Mouse (Mus musculus) thymus, postnatal 0 days (tissue): ENCODE results near the gene Leo1. TPM values are rescaled to one million over a fixed set of nuclear protein-coding genes. Genes with fewer than 3 reads are reported as not detected.
A peak's percentile ranks its signal among the peaks of the same experiment; 100 is the strongest.
"Not testable (repeated sequence)": the region's sequence is repeated elsewhere in the genome, so short reads cannot be mapped to it uniquely, and the experiment has no call there.

Experiments used
- DNase-seq: peaks from one replicate; pipeline ENCODE4 v3.0.0-alpha.2; 2015; ENCODE audit warnings: low spot score
- polyA plus RNA-seq: library from polyadenylated mRNA; unstranded; fragments of >200 nt; fragmentation: Nextera tagmentation; extraction: Ambion mirVana; gene quantifications from 2 replicates; pipeline ENCODE4 v1.2.1, GENCODE M21; 2015

The Leo1 gene
- polyA plus RNA-seq, 1 experiment from 2014 or later: 41.7 TPM

DNA sequence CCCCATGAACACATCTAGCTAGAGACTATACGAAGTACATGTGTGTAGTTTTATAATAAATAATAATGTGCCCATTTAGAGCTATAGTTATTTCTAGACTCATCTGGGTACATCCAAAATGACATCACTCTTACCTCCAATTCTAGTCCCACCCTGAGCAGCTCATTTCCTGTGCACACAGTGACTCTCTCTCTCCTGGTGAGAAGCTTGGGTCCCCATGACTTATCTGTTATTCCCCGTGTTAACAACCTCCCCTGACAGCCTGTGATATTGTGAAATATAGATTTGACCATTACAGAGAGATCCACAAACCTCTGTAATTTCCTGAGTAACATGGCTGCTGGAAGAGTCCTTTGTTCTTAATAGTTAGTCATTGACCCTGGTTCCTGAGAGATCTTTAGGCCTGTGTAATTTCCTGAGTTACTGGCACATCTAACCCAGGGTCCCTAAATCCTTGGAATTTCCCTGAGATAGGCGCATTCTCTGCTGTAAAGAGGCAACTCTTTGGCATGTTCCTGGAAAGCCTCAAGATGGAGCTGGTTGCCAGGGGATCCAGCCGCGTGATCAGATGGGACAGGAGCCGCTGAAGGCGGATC is 15.4 kb upstream of the Leo1 start:
- no peak for DNase-seq

DNA sequence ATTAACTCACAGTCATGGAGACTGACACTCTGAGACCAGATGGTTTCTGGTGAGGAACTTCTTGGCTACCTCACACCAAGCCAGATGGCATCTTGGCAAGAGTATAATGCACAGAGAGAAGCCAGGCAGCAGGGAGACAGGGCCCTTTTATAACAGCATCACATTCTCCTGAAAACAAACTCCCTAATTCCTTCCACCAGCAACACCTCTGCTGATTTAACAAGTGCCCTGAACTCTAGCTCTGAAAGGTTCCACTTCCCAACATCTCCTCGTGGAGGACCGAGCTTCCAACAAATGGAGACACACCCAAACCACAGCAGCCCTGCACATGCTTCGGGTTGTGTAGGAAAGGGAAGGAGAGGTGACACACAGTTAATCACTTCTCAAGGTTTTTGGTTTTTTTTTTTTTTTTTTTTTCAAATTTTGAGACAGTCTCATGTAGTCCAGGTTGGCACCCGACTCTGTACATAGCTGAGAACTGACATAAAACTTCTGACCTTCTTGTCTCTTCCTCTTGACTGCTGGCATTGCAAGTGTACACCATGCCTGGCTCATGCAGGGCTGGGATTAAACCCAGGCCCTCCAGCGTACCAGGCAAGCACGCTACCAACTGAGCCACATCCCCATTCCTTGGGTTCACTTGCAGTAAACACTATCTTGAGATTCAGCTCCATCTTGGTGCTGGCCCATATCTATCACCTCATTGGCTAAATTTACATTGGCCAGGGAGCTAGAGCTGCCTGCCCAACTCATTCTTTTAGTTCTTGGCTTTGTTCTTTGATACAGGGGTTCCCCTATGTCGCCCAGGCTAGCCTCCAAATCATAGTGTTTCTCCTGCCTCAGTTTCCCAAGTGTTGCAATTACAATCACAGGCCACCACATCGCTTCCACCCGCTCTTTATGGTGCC is 13.7 kb upstream of the Leo1 start:
- DNase-seq: no peak

- DNase-seq: no peak
Observed at GRCm38 (mm10) chr9:75428274-75428600, 13.1 kb upstream of the Leo1 start.

DNA sequence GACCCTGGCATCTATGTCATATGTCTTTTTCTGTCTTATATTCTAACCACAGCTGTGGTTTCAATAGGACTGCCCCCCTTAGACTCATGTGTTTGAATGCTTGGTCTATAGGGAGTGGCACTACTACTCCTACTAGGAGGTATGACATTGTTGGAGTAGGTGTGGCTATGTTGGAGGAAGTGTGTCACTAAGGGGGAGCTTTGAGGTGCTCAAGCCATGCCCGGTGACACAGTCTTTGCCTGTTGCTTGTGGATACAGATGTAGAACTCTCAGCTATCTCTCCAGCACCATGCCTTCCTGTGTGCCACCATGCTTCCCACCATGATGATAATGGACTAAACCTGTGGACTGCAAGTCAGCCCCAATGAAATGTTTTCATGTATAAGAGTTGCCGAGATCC is 12.3 kb upstream of the Leo1 start:
- DNase-seq: no peak

DNA sequence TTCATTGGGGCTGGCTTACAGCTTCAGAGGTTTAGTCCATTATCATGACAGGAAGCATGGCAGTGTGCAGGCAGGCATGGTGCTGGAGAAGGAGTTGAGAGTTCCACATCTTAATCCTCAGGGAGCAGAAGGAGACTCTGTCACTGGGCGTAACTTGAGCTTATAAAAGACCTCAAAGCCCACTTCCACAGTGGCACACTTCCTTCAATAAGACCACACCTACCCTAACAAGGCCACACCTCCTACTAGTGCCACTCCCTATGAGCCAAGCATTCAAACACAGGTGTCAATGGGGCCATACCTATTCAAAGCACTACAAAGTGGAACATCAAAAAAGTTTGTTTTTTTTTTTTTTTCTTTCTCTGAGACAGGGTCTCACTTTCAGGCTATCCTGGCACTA is 11.7 kb upstream of the Leo1 start:
- DNase-seq: no peak

DNA sequence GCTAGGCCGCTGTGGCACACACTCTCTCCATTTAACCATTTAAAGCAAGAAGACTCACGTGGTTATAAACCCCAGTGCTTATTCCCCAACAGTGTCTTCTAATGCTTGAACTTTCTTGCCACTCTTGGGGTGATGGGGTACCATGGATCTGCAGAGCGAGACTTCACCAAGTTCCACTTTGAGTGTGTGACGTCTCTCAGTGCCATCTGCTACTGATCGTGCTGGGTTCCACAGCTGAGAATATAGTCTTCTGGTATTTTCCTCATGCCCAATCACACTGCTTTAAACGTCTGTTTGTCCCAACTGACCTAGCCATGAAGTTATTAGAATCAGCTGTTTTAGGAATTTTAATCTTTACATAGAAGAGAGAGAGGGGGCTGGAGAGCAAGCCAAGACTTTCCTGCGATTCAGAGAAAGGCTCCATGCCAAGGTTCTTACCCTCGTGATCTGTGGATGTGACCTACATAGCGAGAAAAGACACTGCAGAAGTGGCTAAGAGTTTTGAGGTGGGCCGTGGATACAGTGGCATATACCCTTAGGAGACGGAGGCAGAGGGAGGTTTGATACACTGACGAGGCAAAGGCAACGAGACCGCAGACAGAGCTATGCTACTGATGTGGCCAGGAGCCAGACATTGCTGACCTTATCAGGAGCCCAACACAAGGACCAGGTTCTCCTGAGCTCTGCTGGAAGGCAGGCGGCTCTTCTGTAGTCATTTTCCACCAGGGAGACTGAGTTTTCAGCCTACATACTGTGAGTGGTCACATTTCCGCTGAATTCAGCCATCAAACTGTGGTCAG is 10.3 kb upstream of the Leo1 start:
- no peak for DNase-seq

DNA sequence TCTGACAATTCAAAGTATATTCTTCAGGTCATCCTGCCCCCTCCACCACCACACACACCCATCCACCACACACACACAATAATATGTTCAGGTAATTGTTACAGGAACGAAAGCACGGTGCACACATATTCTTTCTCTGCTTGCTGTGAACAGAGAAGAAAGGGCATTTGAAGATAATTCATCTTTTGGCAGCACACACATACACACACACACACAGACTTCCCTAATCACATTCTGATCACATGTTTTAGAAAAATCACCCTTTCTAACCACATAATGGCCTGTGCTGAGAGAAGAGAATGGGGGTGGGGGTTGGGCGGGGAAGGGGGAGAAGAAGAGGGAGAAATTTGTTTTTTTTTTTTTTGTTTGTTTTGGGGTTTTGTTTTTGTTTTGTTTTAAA is 8.6 kb upstream of the Leo1 start:
- no peak for DNase-seq

DNA sequence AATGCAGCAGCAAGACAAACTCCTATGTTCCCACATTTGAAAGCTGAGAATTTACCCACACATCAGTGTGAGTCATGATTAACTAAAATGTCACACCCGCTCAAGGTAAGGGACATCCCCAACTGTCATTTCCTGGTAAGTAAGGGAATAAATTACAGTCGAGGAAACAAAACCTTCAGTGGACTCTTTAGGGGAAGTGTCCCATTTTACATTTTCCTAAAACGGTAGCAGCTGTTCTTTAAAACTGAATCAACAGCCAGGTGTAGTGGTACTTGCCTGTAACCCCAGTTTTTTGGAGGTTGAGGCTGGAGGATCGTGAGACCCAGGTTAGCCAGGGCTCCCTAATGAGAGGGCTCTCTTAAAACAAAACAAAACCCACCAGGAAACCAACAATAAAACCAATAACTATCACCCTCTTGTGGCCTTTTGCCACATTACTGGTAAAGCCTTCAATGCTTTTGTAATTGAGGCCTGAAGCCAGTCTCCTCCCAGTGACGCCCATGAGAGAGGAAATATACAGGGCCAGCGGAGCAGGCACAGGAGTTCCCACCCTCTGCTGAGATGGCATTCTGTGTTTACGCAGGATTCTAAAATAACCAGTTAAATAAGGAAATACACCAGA is 7.0 kb upstream of the Leo1 start:
- DNase-seq: peak; percentile 78

DNA sequence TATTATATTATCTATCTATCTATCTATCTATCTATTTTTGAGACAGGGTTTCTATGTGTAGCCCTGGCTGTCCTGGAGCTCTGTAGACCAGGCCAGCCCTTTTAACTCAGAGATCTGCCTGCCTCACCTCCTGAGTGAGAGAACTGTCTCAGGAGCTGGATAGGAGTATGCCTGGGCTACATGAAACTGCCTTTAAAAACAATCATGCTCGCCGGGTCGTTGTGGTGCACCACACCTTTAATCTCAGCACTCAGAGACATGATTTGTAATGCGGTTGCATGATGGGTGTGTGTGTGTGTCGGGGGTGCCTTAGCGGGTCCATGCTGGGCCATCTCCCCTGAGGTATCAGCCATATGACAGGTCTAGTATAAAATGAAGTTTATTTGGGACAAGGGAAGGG is 6.5 kb upstream of the Leo1 start:
- no peak for DNase-seq

- DNase-seq: no peak
Observed at GRCm38 (mm10) chr9:75435291-75435690, 6.0 kb upstream of the Leo1 start.

GRCm38 (mm10) chr9:75435918-75436317 is 5.4 kb upstream of the Leo1 start:
- DNase-seq: peak; percentile 68

DNA sequence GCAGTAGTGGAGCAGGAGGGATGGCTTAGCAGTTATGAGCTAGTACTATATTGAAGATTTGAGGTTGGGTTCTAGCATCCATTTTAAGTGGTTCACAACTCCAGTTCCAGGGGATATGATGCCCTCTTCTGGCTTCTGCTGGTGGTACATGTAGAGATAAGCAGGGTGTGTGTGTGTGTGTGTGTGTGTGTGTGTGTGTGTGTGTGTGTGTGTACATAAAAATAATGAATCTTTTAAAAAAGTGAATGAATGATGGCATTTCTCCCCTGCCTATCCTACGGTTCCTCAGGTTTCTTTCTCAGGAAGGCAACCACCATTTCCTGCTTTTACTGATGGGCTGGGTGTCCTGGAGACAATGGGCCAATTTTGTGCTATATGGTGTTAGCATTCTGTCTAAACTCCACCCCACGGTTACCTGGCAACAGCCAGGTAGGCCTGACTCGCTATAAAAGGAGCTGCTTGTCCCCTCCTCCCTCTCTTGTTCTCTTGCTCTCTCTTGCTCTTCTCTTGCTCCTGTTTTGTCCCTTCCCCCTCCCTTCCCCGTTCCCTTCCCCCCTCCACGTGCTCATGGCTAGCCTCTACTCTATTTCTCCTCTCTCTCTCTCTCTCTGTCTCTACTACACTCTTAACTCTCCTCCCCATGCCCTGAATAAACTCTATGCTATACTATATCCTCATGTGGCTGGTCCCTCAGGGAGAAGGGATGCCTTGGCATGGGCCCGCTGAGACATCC is 3.5 kb upstream of the Leo1 start:
- DNase-seq: peak; percentile 76

DNA sequence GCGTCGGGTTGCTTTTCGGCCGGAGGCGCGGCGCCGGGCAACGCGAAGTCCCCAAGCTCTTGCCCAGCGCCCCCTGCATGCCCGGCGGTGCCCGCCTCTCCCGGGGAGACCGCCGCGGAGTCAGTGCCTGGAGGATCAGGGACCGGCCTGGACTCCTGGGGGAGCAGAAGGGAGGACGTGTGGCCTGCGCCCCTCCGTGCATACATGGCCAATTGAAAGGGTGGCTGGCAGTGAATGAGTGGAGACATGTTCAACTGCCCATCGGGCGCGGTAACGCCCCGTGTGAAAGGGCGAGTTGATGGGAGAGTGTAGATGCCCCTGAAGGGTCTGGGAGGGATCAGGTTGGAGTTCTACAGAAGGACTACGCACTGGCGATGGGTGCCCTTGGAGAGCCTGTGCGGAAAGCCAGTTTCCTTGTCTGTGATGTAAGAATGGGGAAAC is 387 bp downstream of the Leo1 start:
- no peak for DNase-seq

- no peak for DNase-seq
Observed at GRCm38 (mm10) chr9:75444981-75445380, 3.7 kb downstream of the Leo1 start.

DNA sequence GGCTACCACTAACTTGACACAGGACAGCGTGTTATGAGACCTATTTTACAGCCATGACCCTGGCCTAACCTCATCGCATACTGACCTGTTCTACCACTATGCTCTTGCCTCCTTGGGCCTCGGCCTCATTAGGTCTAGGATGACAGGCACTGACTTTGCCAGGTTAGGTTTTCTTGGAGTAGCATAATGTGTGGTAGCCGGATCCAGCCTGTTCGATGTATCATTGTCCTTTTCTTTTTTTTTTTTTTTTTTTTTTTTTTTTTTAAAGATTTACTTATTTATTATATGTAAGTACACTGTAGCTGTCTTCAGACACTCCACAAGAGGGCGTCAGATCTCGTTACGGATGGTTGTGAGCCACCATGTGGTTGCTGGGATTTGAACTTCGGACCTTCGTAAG is 5.2 kb downstream of the Leo1 start:
- not testable (repeated sequence) for DNase-seq

- DNase-seq: no peak
Observed at GRCm38 (mm10) chr9:75448021-75448420, 6.7 kb downstream of the Leo1 start.

DNA sequence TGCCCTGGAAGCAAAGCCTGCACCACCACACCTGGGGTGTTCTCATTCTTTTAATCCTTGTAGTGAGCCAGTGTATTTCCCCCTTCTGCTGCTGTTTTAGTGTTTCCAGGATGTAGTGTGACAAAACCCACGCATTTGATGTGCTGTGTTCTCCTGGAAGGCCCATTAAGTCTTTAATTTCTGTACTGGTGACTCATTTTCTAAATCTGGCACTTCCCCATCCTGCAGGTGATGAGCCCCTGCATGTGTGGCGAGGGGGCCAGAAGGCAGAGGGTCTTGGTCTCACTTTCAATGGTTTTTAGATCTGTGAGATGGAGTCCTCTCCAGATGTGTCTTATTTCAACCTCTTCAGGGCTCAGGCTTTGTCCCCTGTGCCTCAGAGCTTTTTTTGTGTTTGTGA is 12.7 kb downstream of the Leo1 start:
- no peak for DNase-seq

DNA sequence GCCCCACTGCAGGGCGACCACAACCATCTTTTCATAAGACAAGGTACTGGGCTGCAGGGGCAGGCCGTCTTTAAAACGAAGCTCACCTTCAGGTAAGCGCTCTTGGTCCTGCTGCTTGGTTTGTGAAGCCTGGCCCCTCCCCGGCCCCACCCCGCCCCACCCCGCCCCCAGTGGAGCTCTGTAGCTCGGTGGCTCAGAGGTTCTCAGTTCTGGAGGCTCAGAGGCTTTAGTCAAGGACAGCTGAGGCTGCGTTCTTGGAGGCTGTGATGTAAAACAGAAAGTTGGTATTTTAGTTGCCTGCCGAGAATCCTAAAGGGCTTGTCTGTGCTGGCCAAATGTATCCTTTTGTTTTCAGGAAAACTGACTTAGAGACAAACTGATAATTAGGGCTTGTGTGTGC is 14.4 kb downstream of the Leo1 start:
- DNase-seq: no peak

DNA sequence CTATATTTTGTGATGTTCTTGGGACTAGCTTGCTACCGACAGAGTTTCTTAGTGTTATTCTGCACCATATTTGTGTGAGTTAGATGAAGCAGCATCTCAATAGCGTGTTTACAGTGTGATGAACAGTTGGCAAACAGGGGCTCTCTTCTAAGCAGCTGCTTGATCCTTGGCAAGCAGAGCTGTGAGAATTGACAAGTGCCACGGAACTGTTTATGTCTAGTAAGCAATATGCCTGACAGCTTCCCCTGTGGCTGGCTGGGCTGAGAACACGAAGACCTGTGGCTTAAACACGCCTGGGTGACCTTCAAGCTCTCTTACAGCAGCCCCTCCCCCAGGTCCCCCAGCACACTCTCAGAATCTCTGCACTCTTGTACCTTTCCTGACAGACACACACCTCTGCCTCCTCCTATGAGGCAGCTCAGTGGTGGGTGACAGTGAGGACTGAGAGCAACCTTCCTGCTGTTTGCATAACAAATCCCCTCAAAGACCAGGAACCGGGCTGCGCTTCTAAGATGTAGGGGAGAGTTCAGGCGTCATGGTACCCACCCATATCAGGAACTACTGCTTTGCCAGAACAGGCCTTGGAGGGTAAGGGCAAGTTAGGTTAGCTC is 21.8 kb downstream of the Leo1 start:
- no peak for DNase-seq

GRCm38 (mm10) chr9:75465856-75466255 is 24.5 kb downstream of the Leo1 start:
- no peak for DNase-seq

DNA sequence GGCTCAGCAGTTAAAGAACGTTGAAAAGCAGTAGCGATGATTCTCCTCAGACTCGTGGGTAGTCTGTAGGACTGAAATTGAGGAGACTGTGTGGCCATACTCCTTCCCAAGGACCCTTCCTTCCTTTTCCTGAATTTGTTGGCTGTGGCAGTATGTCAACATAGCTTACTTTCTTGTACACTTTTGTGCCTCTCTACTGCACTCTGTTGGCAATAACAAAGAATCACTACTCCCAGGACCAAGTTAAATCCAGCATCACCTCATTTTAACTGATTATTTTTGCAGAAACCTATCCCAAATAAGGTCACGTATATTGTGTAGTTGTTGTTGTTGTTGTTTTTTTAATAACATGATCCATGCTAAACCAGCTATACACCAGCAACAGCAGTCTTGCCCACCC is 25.3 kb downstream of the Leo1 start:
- DNase-seq: no peak
